Mouse (Mus musculus) cortical plate, adult 2 months (tissue): ENCODE measurements around the gene Spast. TPM values are rescaled to one million over a fixed set of nuclear protein-coding genes. Genes with fewer than 3 reads are reported as not detected.
"Not testable (repeated sequence)": the region's sequence is repeated elsewhere in the genome, so short reads cannot be mapped to it uniquely, and the experiment has no call there.

ENCODE experiments used
- H3K27ac ChIP-seq: fragments of 200-500 bp; 2 replicates; pipeline ENCODE4 v1.5.1; 2012; ENCODE audit warnings: low read length, control low read depth, inconsistent platforms; ENCODE audit not compliant: insufficient read depth
- H3K4me1 ChIP-seq: fragments of 200-500 bp; 2 replicates; pipeline ENCODE4 v1.6.1; 2011; ENCODE audit warnings: low read length; ENCODE audit not compliant: control insufficient read depth, insufficient read depth
- H3K4me3 ChIP-seq: fragments of 200-500 bp; 2 replicates; pipeline ENCODE4 v1.5.1; 2011; ENCODE audit warnings: mild to moderate bottlenecking, low read length, control low read depth; ENCODE audit not compliant: insufficient read depth
- CTCF ChIP-seq: fragments of 200-500 bp; IDR thresholded peaks from 2 replicates; pipeline ENCODE4 v1.5.1; 2011; ENCODE audit warnings: mild to moderate bottlenecking, control low read depth, low read length; ENCODE audit not compliant: insufficient read depth; ENCODE audit errors: extremely low read depth
- POLR2A ChIP-seq: fragments of 200-500 bp; IDR thresholded peaks from 2 replicates; pipeline ENCODE4 v1.6.1; 2011; ENCODE audit warnings: mild to moderate bottlenecking, low read length, control low read depth; ENCODE audit not compliant: insufficient read depth; ENCODE audit errors: extremely low read depth
- polyA plus RNA-seq: library from polyadenylated mRNA; depleted of rRNA; stranded (reverse); fragments of >200 nt; gene quantifications from 2 replicates; pipeline ENCODE4 v1.2.3, GENCODE M21; 2012

Spast gene
- polyA plus RNA-seq, 1 experiment, result 25.2 TPM

DNA sequence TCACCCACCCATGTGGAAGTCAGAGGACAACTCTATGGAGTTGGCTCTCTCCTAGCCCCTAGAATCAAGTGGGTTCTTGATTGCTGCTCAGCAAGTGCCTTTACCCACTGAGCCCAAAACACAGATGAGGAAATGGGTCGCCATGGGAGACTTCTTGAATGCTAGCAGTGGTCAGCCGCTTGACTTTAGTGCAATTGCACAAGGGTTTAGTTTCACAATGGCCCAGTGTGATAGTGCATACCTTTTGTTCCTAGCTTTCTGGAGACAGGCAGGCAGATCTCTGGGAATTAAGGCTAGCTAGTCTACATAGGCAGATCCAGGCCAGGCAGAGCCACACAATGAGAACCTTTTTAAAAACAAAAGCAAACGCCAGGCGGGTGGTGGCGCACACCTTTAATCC lies 38.7 kb upstream of the Spast start:
- Histone ChIP-seq H3K4me3 (no peak overlapping the region), H3K27ac (no peak overlapping the region)
- TF ChIP-seq POLR2A, result no peak

GRCm38 (mm10) chr17:74304060-74304459 lies 34.7 kb upstream of the Spast start:
- Histone ChIP-seq H3K27ac (no peak overlapping the region), H3K4me1 (no peaks in the 10 kb centered on the region), H3K4me3 (no peak overlapping the region)
- no peak for TF ChIP-seq CTCF
- no peak for TF ChIP-seq POLR2A

More for the DNA sequence above, 38.7 kb upstream of the Spast start:
- H3K4me1 ChIP-seq, result no peaks in the 10 kb centered on the region

DNA sequence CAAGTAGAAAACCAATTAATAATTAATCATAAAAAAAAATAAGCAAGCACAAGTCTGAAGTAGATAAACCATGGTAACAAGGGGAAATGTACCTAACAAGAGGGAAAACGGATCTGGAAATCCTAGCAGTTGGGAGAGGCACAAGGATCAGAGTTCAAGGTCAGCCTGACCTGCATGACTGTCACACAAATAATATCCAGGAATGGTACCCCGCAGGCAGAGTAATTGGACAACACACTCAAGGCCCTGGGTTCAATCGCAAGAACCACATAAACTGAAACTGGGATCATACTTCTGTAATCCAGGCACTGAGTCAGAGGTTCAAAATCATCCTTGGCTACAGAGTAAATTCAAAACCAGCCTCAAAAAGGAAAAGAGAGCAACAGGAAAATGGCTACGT lies 33.2 kb upstream of the Spast start:
- Histone ChIP-seq H3K4me3 (no peak overlapping the region), H3K27ac (no peak overlapping the region), H3K4me1 (no peaks in the 10 kb centered on the region)
- TF ChIP-seq CTCF (no peak), POLR2A (no peak)

GRCm38 (mm10) chr17:74306021-74306420 lies 32.8 kb upstream of the Spast start:
- Histone ChIP-seq H3K4me3 (no peak overlapping the region), H3K4me1 (no peaks in the 10 kb centered on the region), H3K27ac (no peak overlapping the region)
- no peak for TF ChIP-seq POLR2A
- TF ChIP-seq CTCF, result no peak

GRCm38 (mm10) chr17:74315445-74316308 lies 23.1 kb upstream of the Spast start:
- Histone ChIP-seq H3K4me1 (peaks cover 2% of the 10 kb centered on the region; the same call in 1 of the 2 replicates), H3K4me3 (peak overlapping the region; percentile 79), H3K27ac (no peak overlapping the region; the same call in 1 of the 2 replicates)
- TF ChIP-seq POLR2A (no peak), CTCF (no peak)

DNA sequence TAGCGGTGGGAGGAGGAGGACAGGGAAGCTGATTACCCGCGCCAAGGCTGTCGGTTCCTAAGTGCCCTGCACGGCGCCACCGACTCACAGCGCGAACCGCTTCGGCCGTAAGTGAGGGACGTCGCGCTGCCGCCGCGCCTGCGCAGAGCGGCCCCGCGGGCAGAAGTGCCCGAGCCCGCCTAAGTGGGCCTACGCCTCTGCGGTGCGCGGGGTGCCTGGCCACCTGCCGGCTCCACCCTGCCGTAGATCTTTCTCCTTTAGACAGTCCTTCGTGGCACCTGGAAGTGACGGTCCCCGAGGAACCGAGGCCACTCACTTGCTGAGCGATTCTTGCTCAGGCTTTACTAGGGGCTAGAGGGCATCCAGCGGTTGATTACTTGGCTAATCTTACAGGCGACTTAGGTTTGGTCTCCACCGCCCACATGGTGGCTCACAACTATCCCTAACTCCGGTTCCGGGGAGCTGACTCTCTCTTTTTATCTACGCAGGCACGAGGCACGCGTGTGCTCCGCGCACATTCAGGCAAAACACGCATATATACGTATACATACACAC lies 22.4 kb upstream of the Spast start:
- TF ChIP-seq POLR2A, result peak; percentile 67; the same call in 1 of the 2 replicates
- TF ChIP-seq CTCF, result no peak

GRCm38 (mm10) chr17:74318721-74319120 lies 20.1 kb upstream of the Spast start:
- H3K27ac ChIP-seq, result no peak overlapping the region
- no peak for TF ChIP-seq CTCF
- TF ChIP-seq POLR2A, result no peak

More for the DNA sequence above, 22.4 kb upstream of the Spast start:
- Histone ChIP-seq H3K27ac (peak overlapping the region; percentile 69), H3K4me1 (peaks cover 2% of the 10 kb centered on the region; the same call in 1 of the 2 replicates), H3K4me3 (peak overlapping the region; percentile 79)

GRCm38 (mm10) chr17:74322400-74323054 lies 16.3 kb upstream of the Spast start:
- H3K4me3 ChIP-seq, result no peak overlapping the region
- H3K4me1 ChIP-seq, result no peaks in the 10 kb centered on the region
- no peak overlapping the region for H3K27ac ChIP-seq
- TF ChIP-seq CTCF (no peak), POLR2A (no peak)

More at GRCm38 (mm10) chr17:74318721-74319120, 20.1 kb upstream of the Spast start:
- peaks cover 2% of the 10 kb centered on the region; the same call in 1 of the 2 replicates for H3K4me1 ChIP-seq
- H3K4me3 ChIP-seq, result no peak overlapping the region

GRCm38 (mm10) chr17:74323844-74324243 lies 14.9 kb upstream of the Spast start, which contains the start of gene Dpy30:
TSS of gene Dpy30 (minus strand) at chr17:74323944.
- TF ChIP-seq POLR2A, result no peak
- H3K27ac ChIP-seq, result no peak within 1 kb of the TSS
- H3K4me3 ChIP-seq, result no peak within 1 kb of the TSS
- no peaks in the 10 kb centered on the region for H3K4me1 ChIP-seq

GRCm38 (mm10) chr17:74327195-74327594 lies 11.6 kb upstream of the Spast start:
- H3K4me3 ChIP-seq, H3K4me1 ChIP-seq, H3K27ac ChIP-seq: not testable (repeated sequence)
